Mouse (Mus musculus) myocyte (in vitro differentiated cells): Measurements from ENCODE around the gene Coq5. TPM values are rescaled to one million over a fixed set of nuclear protein-coding genes. Genes with fewer than 3 reads are reported as not detected.
A peak's percentile ranks its signal among the peaks of the same experiment; 100 is the strongest.

Source experiments
- H3K27me3 ChIP-seq: one replicate; pipeline ENCODE4 v1.6.1; 2011; ENCODE audit not compliant: control insufficient read depth, insufficient read depth, insufficient read length
- H3K36me3 ChIP-seq: one replicate; pipeline ENCODE4 v1.6.1; 2011; ENCODE audit not compliant: control insufficient read depth, insufficient read depth
- H3K4me2 ChIP-seq: one replicate; pipeline ENCODE4 v1.6.1; 2011; ENCODE audit warnings: low read depth, control low read depth
- H3K4me3 ChIP-seq: one replicate; pipeline ENCODE4 v1.5.1; 2011; ENCODE audit warnings: mild to moderate bottlenecking, control low read depth, moderate library complexity
- H3K79me2 ChIP-seq: one replicate; pipeline ENCODE4 v1.6.1; 2011; ENCODE audit not compliant: control insufficient read depth, insufficient read depth
- H3ac ChIP-seq: one replicate; pipeline ENCODE4 v1.6.1; 2011; ENCODE audit not compliant: control insufficient read depth, insufficient read length
- E2F4 ChIP-seq: IDR thresholded peaks from one replicate; pipeline ENCODE4 v1.6.1; 2011; ENCODE audit warnings: mild to moderate bottlenecking, control low read depth, moderate library complexity; ENCODE audit not compliant: insufficient read depth
- POLR2A ChIP-seq: IDR thresholded peaks from one replicate; pipeline ENCODE4 v1.6.1; 2011; ENCODE audit warnings: low read depth, mild to moderate bottlenecking, control low read depth, moderate library complexity; ENCODE audit not compliant: insufficient read length
- SRF ChIP-seq: IDR thresholded peaks from one replicate; pipeline ENCODE4 v1.6.1; 2011; ENCODE audit warnings: low read depth; ENCODE audit not compliant: control insufficient read depth, insufficient read length
- TCF3 ChIP-seq: IDR thresholded peaks from one replicate; pipeline ENCODE4 v1.6.1; 2011; ENCODE audit warnings: low read depth, control low read depth; ENCODE audit not compliant: insufficient read length
- polyA plus RNA-seq: library from polyadenylated mRNA; unstranded; fragments of >200 nt; fragmentation: generic; extraction: Trizol; gene quantifications from one replicate; pipeline ENCODE4 v1.2.1, GENCODE M21; 2012; ENCODE audit warnings: missing spikeins

Gene Coq5
- polyA plus RNA-seq, 1 experiment: 43.7 TPM

DNA sequence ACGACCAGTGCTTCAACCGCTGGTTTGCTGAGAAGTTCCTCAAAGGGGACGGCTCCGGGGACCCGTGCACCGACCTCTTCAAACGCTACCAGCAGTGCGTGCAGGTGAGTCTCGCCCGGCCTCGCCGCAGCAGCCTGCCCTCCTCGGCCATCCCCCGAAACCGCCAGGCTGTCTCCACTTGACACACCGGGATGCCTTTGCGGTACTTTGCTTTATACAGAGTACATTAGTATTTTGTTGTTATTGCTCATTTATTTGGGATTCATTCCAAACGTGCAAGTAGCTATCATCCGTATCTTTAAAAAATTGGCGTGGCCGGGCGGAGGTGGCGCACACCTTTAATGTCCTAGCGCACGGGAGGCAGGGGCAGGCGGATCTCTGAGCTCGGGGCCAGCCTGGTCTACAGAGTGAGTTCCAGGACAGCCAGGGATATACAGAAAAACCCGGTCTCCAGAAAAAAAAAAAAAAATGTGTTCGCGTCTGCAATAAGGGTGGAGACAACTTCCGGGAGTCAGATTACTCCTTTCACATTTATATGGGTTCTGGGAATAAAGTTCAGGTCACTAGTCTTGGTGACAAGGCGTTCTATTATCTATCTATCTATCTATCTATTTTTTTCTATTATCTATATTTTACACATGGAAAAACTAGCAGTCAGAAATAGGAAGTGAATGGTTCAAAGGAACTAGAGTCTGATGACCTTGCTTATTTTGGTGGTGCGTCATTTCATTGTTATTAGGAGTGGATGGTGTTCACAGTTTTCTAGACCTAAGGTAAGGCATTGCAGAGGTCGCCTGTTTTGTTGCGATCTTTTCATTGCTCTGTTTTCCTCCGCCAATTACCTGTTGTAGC, 62.1 kb downstream of the Coq5 start:
- Histone ChIP-seq H3K36me3 (peaks cover 18% of the 10 kb centered on the region), H3K4me3 (peak overlapping the region; percentile 91), H3K4me2 (peak overlapping the region; percentile 84), H3K27me3 (no peaks in the 10 kb centered on the region), H3ac (peak overlapping the region; percentile 99), H3K79me2 (peaks cover 35% of the 10 kb centered on the region)
- TF ChIP-seq SRF (no peak), POLR2A (no peak), TCF3 (no peak), E2F4 (no peak)

Other genes with a start within 250 kb of the Coq5 start
- 4.4 TPM for gene Gm10401, start 181.4 kb upstream of the Coq5 start, polyA plus RNA-seq
- 82.1 TPM for gene Acads, start 160.3 kb upstream of the Coq5 start, polyA plus RNA-seq
- gene Unc119b, start 144.7 kb upstream of the Coq5 start, polyA plus RNA-seq: 24.5 TPM
- gene Mlec, start 121.5 kb upstream of the Coq5 start, polyA plus RNA-seq: 112 TPM
- gene Cabp1, start 85.3 kb upstream of the Coq5 start, polyA plus RNA-seq: 3.1 TPM
- 82.3 TPM for gene Pop5, start 43.8 kb upstream of the Coq5 start, polyA plus RNA-seq
- gene Rnf10, start 6.8 kb upstream of the Coq5 start, polyA plus RNA-seq: 220 TPM
- gene Dynll1, start 21.3 kb downstream of the Coq5 start, polyA plus RNA-seq: 585 TPM
- gene Srsf9, start 47.5 kb downstream of the Coq5 start, polyA plus RNA-seq: 52.0 TPM
- 8.1 TPM for gene Gatc, start 61.5 kb downstream of the Coq5 start, polyA plus RNA-seq
- 35.2 TPM for gene Triap1, start 61.6 kb downstream of the Coq5 start, polyA plus RNA-seq
- 2,023 TPM for gene Cox6a1, start 69.3 kb downstream of the Coq5 start, polyA plus RNA-seq
- gene Msi1, start 149.9 kb downstream of the Coq5 start, polyA plus RNA-seq: 0.31 TPM
- gene Pla2g1b, start 186.6 kb downstream of the Coq5 start, polyA plus RNA-seq: not detected
- gene Sirt4, start 205.1 kb downstream of the Coq5 start, polyA plus RNA-seq: 13.6 TPM
- 120 TPM for gene Pxn, start 227.0 kb downstream of the Coq5 start, polyA plus RNA-seq